Mouse (Mus musculus): Measurements from ENCODE around the gene Hfe2.

- no peak for TF ChIP-seq EP300 (IDR thresholded peaks at IDR 0.05; ENCODE audit: low read depth)
- TF ChIP-seq CTCF (IDR thresholded peaks at IDR 0.05; ENCODE audit: low read depth) = no peak
These were observed 45.7 kb downstream of the Hfe2 start for GRCm38 (mm10) chr3:96570643-96571042.

All from liver, embryonic 14.5 days (tissue).